9 mouse cellular contexts compared by ENCODE assay signal in the genomic region with DNA sequence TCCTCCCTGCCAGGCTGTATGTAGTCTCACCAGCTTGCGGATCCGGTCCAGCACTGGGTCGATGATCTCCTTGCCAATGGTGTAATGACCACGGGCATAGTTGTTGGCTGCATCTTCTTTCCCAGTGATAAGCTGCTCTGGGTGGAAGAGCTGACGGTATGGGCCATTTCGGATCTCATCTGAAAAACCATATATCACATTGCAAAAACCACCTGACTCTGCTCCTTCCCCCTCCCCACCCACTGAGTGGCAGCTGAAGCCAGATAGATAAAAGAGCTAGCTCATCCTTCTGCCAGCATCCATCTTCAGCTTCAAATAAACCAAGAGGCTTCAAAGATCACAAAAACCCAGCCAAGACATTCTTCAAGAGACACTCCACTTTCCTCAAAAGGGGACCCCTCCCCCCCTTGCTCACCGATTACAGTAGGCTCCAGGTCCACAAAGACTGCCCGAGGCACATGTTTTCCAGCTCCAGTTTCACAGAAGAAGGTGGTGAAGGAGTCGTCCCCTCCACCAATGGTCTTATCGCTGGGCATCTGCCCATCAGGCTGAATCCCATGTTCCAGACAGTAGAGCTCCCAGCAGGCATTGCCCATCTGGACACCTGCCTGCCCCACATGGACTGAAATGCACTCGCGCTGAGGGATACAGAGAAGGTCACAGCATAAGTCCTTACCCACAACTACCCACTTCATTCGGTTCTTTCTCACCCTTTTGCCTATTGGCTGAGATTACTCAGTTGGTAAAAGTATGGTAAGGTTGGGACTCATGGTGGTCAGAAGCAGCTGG. TPM values are rescaled to one million over a fixed set of nuclear protein-coding genes. Genes with fewer than 3 reads are reported as not detected.
DNase-seq lines count a peak whose midpoint lies in the region; ATAC-seq lines count a peak whose summit lies in the region.
"Had no signal": no experiment of that assay in that cellular context is flagged by ENCODE, and none has a peak within 500 bp of the region (broad histone marks: within the 10 kb centered on the region; RNA-seq: fewer than 3 reads in every experiment).

No protein-coding gene starts in this region.

- peak overlapping the region; percentile 99 for H3K4me2 ChIP-seq in heart, embryonic 13.5 days
- peak overlapping the region; percentile 97 for H3K4me2 ChIP-seq in liver, embryonic 16.5 days (ENCODE audit: low read depth, low read length)

- H3K36me3 ChIP-seq in heart, embryonic 13.5 days: peaks cover 42% of the 10 kb centered on the region
- H3K36me3 ChIP-seq in liver, embryonic 16.5 days (ENCODE audit: control insufficient read depth, insufficient read depth): peaks cover 41% of the 10 kb centered on the region

- DNase-seq in kidney, adult 18-20 months: peak; percentile 57
- DNase-seq in kidney, postnatal 10 days: no peak
- DNase-seq in cerebellum, adult 8-10 months: peak; percentile 57
- DNase-seq in adrenal gland, postnatal 10 days: no peak
- DNase-seq in left cerebral cortex, postnatal 4 days: no peak
- no peak for DNase-seq in natural killer cell, adult 2 months (ENCODE audit: low spot score in 2 of 2)

- ATAC-seq in heart, embryonic 13.5 days (ENCODE audit: extremely low read depth, insufficient number of reproducible peaks, low FRiP score, low TSS enrichment): no peak
- peak; percentile 51 for ATAC-seq in liver, embryonic 16.5 days (ENCODE audit: low read depth)

- WGBS in heart, embryonic 13.5 days: 67% methylated on average over 13 of the region's 13 CpGs
- whole genome bisulfite sequencing in liver, embryonic 16.5 days (ENCODE audit: insufficient replicate concordance): 38% methylated on average over 13 of the region's 13 CpGs

- H3K9me3 ChIP-seq in heart, embryonic 13.5 days: no peaks in the 10 kb centered on the region
- no peaks in the 10 kb centered on the region for H3K9me3 ChIP-seq in liver, embryonic 16.5 days (replicated peaks; ENCODE audit: control insufficient read depth, low read length)

- intact Hi-C loops in left cerebral cortex, postnatal 4 days (cut with DNase I): no loop called here

- 0 out of 2 replicates have a peak overlapping the region, but pooled peaks have one; percentile 18 for H3K27ac ChIP-seq in heart, embryonic 13.5 days (replicated peaks)
- peak overlapping the region; percentile 97 for H3K27ac ChIP-seq in liver, embryonic 16.5 days (ENCODE audit: low read length)

- no peak overlapping the region; the same call in 1 of the 2 replicates for H3K9ac ChIP-seq in heart, embryonic 13.5 days
- peak overlapping the region; percentile 87 for H3K9ac ChIP-seq in liver, embryonic 16.5 days (ENCODE audit: low read depth, low read length)

- H3K4me1 ChIP-seq in heart, embryonic 13.5 days: peaks cover 40% of the 10 kb centered on the region
- H3K4me1 ChIP-seq in liver, embryonic 16.5 days (ENCODE audit: control insufficient read depth, low read depth, low read length): peaks cover 67% of the 10 kb centered on the region

- H3K4me3 ChIP-seq in heart, embryonic 13.5 days: peak overlapping the region; percentile 68
- H3K4me3 ChIP-seq in liver, embryonic 16.5 days (ENCODE audit: low read depth, low read length): peak overlapping the region; percentile 83

- H3K27me3 ChIP-seq in heart, embryonic 13.5 days (replicated peaks): peaks cover 61% of the 10 kb centered on the region
- peaks cover 14% of the 10 kb centered on the region for H3K27me3 ChIP-seq in liver, embryonic 16.5 days (ENCODE audit: control insufficient read depth, insufficient read depth, low read depth, low read length)

RNA-seq across cellular contexts. Expression of gene Tuba4a, which starts 2.7 kb away (rescaled TPM):
- 43.3 and 45.1 TPM in 2 replicates for polyA plus RNA-seq in heart, embryonic 13.5 days (2015; fragmentation: Nextera tagmentation; extraction: Ambion mirVana)
- polyA plus RNA-seq in liver, embryonic 16.5 days (2015; fragmentation: Nextera tagmentation; extraction: Ambion mirVana): 336 and 355 TPM in 2 replicates
- total RNA-seq in adrenal gland, postnatal 10 days (2021): 100 to 1,000 TPM in 1 of 2 experiments, 10 to 100 TPM in 1; 47.1 to 104 TPM
- 100 to 1,000 TPM; 101 to 111 TPM for total RNA-seq in left cerebral cortex, postnatal 4 days (2021)

RNA-seq across cellular contexts. Expression of gene Stk16, which starts 6.4 kb away (rescaled TPM):
- 81.2 and 96.6 TPM in 2 replicates for polyA plus RNA-seq in heart, embryonic 13.5 days (2015; fragmentation: Nextera tagmentation; extraction: Ambion mirVana)
- polyA plus RNA-seq in liver, embryonic 16.5 days (2015; fragmentation: Nextera tagmentation; extraction: Ambion mirVana): 73.3 and 73.4 TPM in 2 replicates
- total RNA-seq in adrenal gland, postnatal 10 days (2021): 100 to 1,000 TPM in 1 of 2 experiments, 10 to 100 TPM in 1; 91.9 to 101 TPM
- 100 to 1,000 TPM; 101 to 119 TPM for total RNA-seq in left cerebral cortex, postnatal 4 days (2021)

RNA-seq across cellular contexts. Expression of gene Glb1l, which starts 6.4 kb away (rescaled TPM):
- polyA plus RNA-seq in heart, embryonic 13.5 days (2015; fragmentation: Nextera tagmentation; extraction: Ambion mirVana): 6.9 and 8.2 TPM in 2 replicates
- polyA plus RNA-seq in liver, embryonic 16.5 days (2015; fragmentation: Nextera tagmentation; extraction: Ambion mirVana): 3.7 and 3.9 TPM in 2 replicates
- total RNA-seq in adrenal gland, postnatal 10 days (2021): 10 to 100 TPM; 18.3 to 26.6 TPM
- total RNA-seq in left cerebral cortex, postnatal 4 days (2021): 10 to 100 TPM; 24.3 to 25.3 TPM

RNA-seq across cellular contexts. Expression of gene A630095N17Rik, which starts 14.9 kb away (rescaled TPM):
- not detected in 2 replicates for polyA plus RNA-seq in heart, embryonic 13.5 days (2015; fragmentation: Nextera tagmentation; extraction: Ambion mirVana)
- polyA plus RNA-seq in liver, embryonic 16.5 days (2015; fragmentation: Nextera tagmentation; extraction: Ambion mirVana): 0.25 TPM in 1 of 2 replicates, not detected in the other
- not detected for total RNA-seq in adrenal gland, postnatal 10 days (2021)
- total RNA-seq in left cerebral cortex, postnatal 4 days (2021): not detected
- total RNA-seq: neutrophil, adult 5-6 weeks had no signal

RNA-seq across cellular contexts. Expression of gene Dnajb2, which starts 19.2 kb away (rescaled TPM):
- 30.5 and 32.6 TPM in 2 replicates for polyA plus RNA-seq in heart, embryonic 13.5 days (2015; fragmentation: Nextera tagmentation; extraction: Ambion mirVana)
- 33.8 and 33.9 TPM in 2 replicates for polyA plus RNA-seq in liver, embryonic 16.5 days (2015; fragmentation: Nextera tagmentation; extraction: Ambion mirVana)
- 10 to 100 TPM; 40.5 to 45.1 TPM for total RNA-seq in adrenal gland, postnatal 10 days (2021)
- total RNA-seq in left cerebral cortex, postnatal 4 days (2021): 10 to 100 TPM; 54.7 to 61.3 TPM

Comparison
In these comparisons a context has a peak if more than half of its experiments do, and no peak if none do; other contexts are left out.
1. DNase-seq: peak in kidney, adult 18-20 months (single experiment) and cerebellum, adult 8-10 months (single experiment); none in kidney, postnatal 10 days (single experiment), adrenal gland, postnatal 10 days (single experiment), left cerebral cortex, postnatal 4 days (single experiment) and natural killer cell, adult 2 months (0 of 2).